Mouse (Mus musculus) stomach, embryonic 16.5 days (tissue): Measurements from ENCODE around the gene Gh. TPM values are rescaled to one million over a fixed set of nuclear protein-coding genes. Genes with fewer than 3 reads are reported as not detected.
A peak's percentile ranks its signal among the peaks of the same experiment; 100 is the strongest.

Experiments
- ATAC-seq: fragments of 200-750 bp; cut with Nextera tagmentation; 2 replicates; pipeline ENCODE4 v1.8.0; 2017; ENCODE audit warnings: moderate number of reproducible peaks, moderate TSS enrichment; ENCODE audit not compliant: insufficient read depth, low FRiP score
- H3K27ac ChIP-seq: fragments of 300-500 bp; sonication (generic); 2 replicates; pipeline ENCODE4 v1.5.1; 2014; ENCODE audit warnings: low read length
- H3K27me3 ChIP-seq: fragments of 300-500 bp; sonication (generic); 2 replicates; pipeline ENCODE4 v1.6.1; 2014; ENCODE audit warnings: low read length, control low read depth, mixed read lengths; ENCODE audit not compliant: control insufficient read depth, insufficient read depth
- H3K36me3 ChIP-seq: fragments of 300-500 bp; sonication (generic); 2 replicates; pipeline ENCODE4 v1.6.1; 2014; ENCODE audit warnings: low read length; ENCODE audit not compliant: control insufficient read depth, insufficient read depth
- H3K4me1 ChIP-seq: fragments of 300-500 bp; sonication (generic); 2 replicates; pipeline ENCODE4 v1.6.1; 2014; ENCODE audit warnings: low read length, control low read depth, mixed read lengths; ENCODE audit not compliant: control insufficient read depth, insufficient read depth
- H3K4me2 ChIP-seq: fragments of 300-500 bp; sonication (generic); 2 replicates; pipeline ENCODE4 v1.6.1; 2014; ENCODE audit warnings: low read depth, low read length, mixed read lengths
- H3K4me3 ChIP-seq: fragments of 300-500 bp; sonication (generic); replicated peaks from 2 replicates; pipeline ENCODE4 v1.5.1; 2014; ENCODE audit warnings: mild to moderate bottlenecking, low read length
- H3K9ac ChIP-seq: fragments of 300-500 bp; sonication (generic); 2 replicates; pipeline ENCODE4 v1.6.1; 2014; ENCODE audit warnings: low read length
- H3K9me3 ChIP-seq: fragments of 300-500 bp; sonication (generic); replicated peaks from 2 replicates; pipeline ENCODE4 v1.6.1; 2016; ENCODE audit warnings: low read length, control low read depth; ENCODE audit not compliant: control insufficient read depth
- WGBS: fragments of 180-500 bp; shearing (Covaris S2); extraction: QIAGEN DNeasy Blood & Tissue Kit; methylation state at CpG from one replicate; pipeline ENCODE4 v1.1.7; 2014; 5-methylcytosine and 5-hydroxymethylcytosine counted together
- polyA plus RNA-seq: library from polyadenylated mRNA; unstranded; fragments of >200 nt; fragmentation: Nextera tagmentation; extraction: Ambion mirVana; gene quantifications from 2 replicates; pipeline ENCODE4 v1.2.1, GENCODE M21; 2015

Gh gene
- polyA plus RNA-seq, 1 experiment from 2014 or later = not detected

DNA sequence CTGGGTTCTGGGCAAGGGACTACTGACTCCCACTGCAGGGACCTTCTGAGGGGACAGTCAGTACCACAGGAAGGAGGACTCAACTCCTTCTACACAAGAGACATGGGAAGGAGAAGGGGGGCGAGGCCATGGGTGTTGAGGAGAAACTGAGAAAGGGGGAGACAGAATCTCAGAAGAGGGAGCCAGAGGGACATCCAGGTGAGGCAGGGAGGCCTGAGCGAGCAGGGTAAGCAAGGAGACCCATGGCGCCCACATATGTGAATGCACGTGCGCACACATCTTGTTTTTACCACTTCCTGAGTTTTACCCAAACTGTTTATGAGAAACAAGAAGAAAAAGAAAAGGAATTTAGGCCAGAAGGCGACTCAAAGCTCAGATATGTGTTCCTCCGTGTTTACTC, 16.1 kb upstream of the Gh start:
- Histone ChIP-seq H3K4me3 (no peak overlapping the region), H3K9me3 (no peaks in the 10 kb centered on the region), H3K4me1 (peaks cover 5% of the 10 kb centered on the region; the same call in 1 of the 2 replicates), H3K4me2 (no peak overlapping the region), H3K36me3 (no peaks in the 10 kb centered on the region), H3K27ac (no peak overlapping the region), H3K9ac (no peak overlapping the region), H3K27me3 (no peaks in the 10 kb centered on the region)
- WGBS = 74% methylated on average over 7 of the region's 7 CpGs
- ATAC-seq = no peak

DNA sequence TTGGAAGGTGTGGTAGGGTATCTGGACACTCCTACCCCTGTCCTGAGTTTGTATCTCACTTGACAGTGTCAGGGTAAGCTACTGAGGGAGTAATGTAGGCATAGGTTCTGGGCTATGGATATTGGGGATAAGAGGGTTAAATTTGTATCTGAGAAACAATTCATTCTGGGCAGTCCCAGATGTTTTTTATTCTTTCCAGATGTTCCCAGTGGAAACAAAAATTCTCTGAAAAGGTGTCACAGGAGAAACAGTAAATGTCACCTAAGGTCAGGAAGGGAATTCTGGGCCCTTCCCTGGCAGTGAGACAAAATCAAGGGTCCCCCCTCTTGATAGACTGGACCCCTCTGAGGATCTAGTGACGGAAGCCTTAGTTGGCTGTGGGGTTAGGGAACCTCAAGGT, 14.8 kb upstream of the Gh start:
- H3K9me3 ChIP-seq = no peaks in the 10 kb centered on the region
- H3K4me3 ChIP-seq = no peak overlapping the region
- no peak overlapping the region for H3K27ac ChIP-seq
- no peaks in the 10 kb centered on the region for H3K27me3 ChIP-seq
- no peak overlapping the region for H3K9ac ChIP-seq
- WGBS = 81% methylated on average over 1 of the region's 1 CpGs
- no peak overlapping the region for H3K4me2 ChIP-seq
- no peaks in the 10 kb centered on the region for H3K36me3 ChIP-seq
- no peak for ATAC-seq
- peaks cover 5% of the 10 kb centered on the region; the same call in 1 of the 2 replicates for H3K4me1 ChIP-seq

DNA sequence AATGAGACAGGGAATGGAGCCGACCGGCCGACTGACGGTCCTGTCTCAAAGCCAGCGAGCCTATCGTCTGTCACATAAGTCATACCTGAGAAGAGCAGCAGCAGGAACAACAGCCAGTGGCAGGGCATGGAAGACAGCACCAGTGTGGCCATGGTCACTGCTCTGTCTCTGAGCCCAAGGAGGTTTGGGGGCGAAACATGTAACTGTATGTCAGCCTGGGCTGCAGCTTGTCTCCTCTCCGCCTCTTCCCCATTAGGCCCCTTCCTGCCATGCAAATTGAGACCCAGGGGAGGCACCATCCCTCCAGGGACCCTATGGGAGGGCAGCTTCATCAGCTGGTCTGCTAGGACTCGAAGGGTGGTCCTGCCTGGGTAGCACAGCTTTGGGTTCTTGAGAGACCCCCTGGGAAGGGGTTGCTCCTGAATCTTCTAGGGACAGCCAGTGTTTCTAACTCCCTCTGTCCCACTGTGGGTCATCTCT, 12.7 kb upstream of the Gh start, which contains the start of gene Cd79b:
Gene Cd79b (minus strand): TSS at position 430 of the 480 bp plus-strand sequence.
- 0 out of 2 replicates have a peak within 1 kb of the TSS, but pooled peaks have one; percentile 6 for H3K4me3 ChIP-seq
- no peak within 1 kb of the TSS for H3K9ac ChIP-seq
- H3K4me1 ChIP-seq = peaks cover 5% of the 10 kb centered on the region; the same call in 1 of the 2 replicates
- no peaks in the 10 kb centered on the region for H3K9me3 ChIP-seq
- no peaks in the 10 kb centered on the region for H3K36me3 ChIP-seq
- H3K4me2 ChIP-seq = no peak within 1 kb of the TSS
- no peak for ATAC-seq
- 62% methylated on average over 9 of the region's 9 CpGs for WGBS
- no peak within 1 kb of the TSS; the same call in 1 of the 2 replicates for H3K27ac ChIP-seq
- no peaks in the 10 kb centered on the region for H3K27me3 ChIP-seq

DNA sequence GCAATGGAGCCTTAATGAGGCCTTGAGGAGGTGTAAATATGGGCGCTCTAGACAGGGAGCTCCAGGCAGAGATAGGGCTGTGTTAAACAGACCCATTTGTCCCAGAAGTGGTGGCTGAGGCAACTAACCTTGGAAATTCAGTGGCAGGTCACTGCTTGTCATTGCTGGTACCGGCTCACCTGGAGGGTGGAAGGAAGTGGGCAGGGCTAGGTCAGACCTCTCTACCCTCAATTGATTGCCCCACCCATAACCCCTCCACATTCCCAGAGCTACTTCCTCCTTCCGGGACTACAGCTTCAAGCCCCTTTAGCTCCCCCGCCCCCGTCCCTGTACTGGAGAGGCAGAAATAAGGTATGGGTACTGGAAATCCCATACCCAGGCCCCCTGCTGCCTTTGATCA, 11.9 kb upstream of the Gh start:
- H3K9ac ChIP-seq = no peak overlapping the region

GRCm38 (mm10) chr11:106310123-106310522, 8.5 kb upstream of the Gh start:
- no peak overlapping the region for H3K4me3 ChIP-seq
- H3K27ac ChIP-seq = no peak overlapping the region
- peaks cover 5% of the 10 kb centered on the region; the same call in 1 of the 2 replicates for H3K4me1 ChIP-seq
- H3K27me3 ChIP-seq = no peaks in the 10 kb centered on the region
- H3K9ac ChIP-seq = no peak overlapping the region
- ATAC-seq = no peak
- WGBS = 71% methylated on average over 5 of the region's 5 CpGs
- no peaks in the 10 kb centered on the region for H3K9me3 ChIP-seq
- H3K4me2 ChIP-seq = no peak overlapping the region
- H3K36me3 ChIP-seq = no peaks in the 10 kb centered on the region

More for the DNA sequence above, 11.9 kb upstream of the Gh start:
- no peaks in the 10 kb centered on the region for H3K9me3 ChIP-seq
- no peaks in the 10 kb centered on the region for H3K27me3 ChIP-seq
- no peak overlapping the region for H3K4me3 ChIP-seq
- ATAC-seq = peak; percentile 63
- 51% methylated on average over 5 of the region's 5 CpGs for WGBS
- H3K4me2 ChIP-seq = no peak overlapping the region
- H3K4me1 ChIP-seq = peaks cover 5% of the 10 kb centered on the region; the same call in 1 of the 2 replicates
- no peak overlapping the region for H3K27ac ChIP-seq
- H3K36me3 ChIP-seq = no peaks in the 10 kb centered on the region

DNA sequence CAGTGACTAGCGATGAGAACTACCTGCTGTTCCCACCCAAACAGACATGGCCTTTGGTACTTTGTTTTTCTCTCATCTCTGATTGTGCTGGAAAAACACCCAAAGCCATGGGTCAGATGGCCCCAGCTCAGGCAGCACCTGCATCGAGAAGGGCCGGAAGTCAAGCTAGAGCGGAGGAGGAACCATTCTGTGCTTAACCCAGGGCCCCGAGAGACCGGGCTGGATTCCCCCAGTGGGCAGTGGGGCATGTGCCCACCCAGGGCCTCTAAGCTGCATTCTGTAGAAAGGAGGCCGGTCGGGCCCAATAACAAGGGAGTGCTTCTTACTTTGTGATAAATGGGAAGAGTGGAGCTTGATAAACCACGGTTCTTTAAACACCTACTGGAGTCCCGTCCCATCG, 6.5 kb upstream of the Gh start:
- Histone ChIP-seq H3K4me1 (peaks cover 2% of the 10 kb centered on the region; the same call in 1 of the 2 replicates), H3K4me3 (no peak overlapping the region), H3K4me2 (no peak overlapping the region), H3K36me3 (no peaks in the 10 kb centered on the region), H3K9me3 (no peaks in the 10 kb centered on the region), H3K9ac (no peak overlapping the region), H3K27me3 (no peaks in the 10 kb centered on the region), H3K27ac (no peak overlapping the region)
- WGBS = 72% methylated on average over 11 of the region's 11 CpGs
- no peak for ATAC-seq

DNA sequence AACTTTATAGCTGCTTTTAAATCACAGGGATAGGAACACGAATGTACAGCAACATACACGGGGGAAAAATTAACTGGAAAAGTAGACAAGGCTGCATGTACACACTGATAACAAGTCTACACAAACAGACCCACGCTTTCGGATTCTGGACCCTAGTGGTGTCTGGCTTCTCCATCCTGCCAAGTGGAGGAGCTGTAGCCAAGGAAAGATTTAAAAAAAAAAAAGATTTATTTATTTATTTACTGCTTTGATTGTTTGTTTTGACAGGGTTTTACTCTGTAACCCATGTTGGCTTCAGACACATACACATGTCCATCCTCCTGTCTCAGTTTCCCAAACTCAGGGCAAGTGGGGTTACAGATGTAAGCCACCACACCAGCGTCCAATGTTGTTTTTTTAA, 5.8 kb upstream of the Gh start:
- no peaks in the 10 kb centered on the region for H3K36me3 ChIP-seq
- H3K27ac ChIP-seq = no peak overlapping the region
- no peaks in the 10 kb centered on the region for H3K27me3 ChIP-seq
- H3K9me3 ChIP-seq = no peaks in the 10 kb centered on the region
- no peak for ATAC-seq
- no peaks in the 10 kb centered on the region for H3K4me1 ChIP-seq
- 59% methylated on average over 5 of the region's 5 CpGs for WGBS
- H3K4me3 ChIP-seq = no peak overlapping the region
- H3K9ac ChIP-seq = no peak overlapping the region
- no peak overlapping the region for H3K4me2 ChIP-seq

DNA sequence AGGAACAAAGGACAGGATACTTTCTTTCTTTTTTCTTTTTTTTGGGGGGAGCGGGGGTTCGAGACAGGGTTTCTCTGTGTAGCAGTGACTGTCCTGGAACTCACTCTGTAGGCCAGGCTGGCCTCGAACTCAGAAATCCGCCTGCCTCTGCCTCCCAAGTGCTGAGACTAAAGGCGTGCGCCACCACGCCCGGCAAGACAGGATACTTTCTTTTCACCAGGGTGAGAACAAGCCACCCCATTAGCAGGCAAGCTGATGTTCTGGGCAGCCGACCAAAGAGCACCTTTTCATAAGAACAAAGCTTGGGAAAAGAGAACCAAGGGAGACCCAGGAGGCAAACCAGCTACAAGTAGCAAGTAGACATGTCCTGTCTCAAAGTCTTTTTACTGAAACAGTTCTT, 5.1 kb upstream of the Gh start:
- no peak for ATAC-seq
- no peaks in the 10 kb centered on the region for H3K36me3 ChIP-seq
- H3K9me3 ChIP-seq = no peaks in the 10 kb centered on the region
- no peak overlapping the region for H3K4me3 ChIP-seq
- no peak overlapping the region for H3K9ac ChIP-seq
- no peaks in the 10 kb centered on the region for H3K27me3 ChIP-seq
- no peak overlapping the region for H3K4me2 ChIP-seq
- WGBS = 80% methylated on average over 9 of the region's 9 CpGs
- no peak overlapping the region for H3K27ac ChIP-seq
- H3K4me1 ChIP-seq = no peaks in the 10 kb centered on the region

GRCm38 (mm10) chr11:106306065-106306385, 4.4 kb upstream of the Gh start:
- Histone ChIP-seq H3K4me3 (no peak overlapping the region), H3K27me3 (no peaks in the 10 kb centered on the region), H3K9me3 (no peaks in the 10 kb centered on the region), H3K9ac (no peak overlapping the region), H3K27ac (no peak overlapping the region), H3K4me2 (no peak overlapping the region), H3K4me1 (no peaks in the 10 kb centered on the region), H3K36me3 (no peaks in the 10 kb centered on the region)
- no peak for ATAC-seq
- 74% methylated on average over 3 of the region's 3 CpGs for WGBS
